ENCODE assay signal across 18 mouse cellular contexts in genomic region chr12:79761217-79761616, GRCm38 (mm10).
DNase-seq lines count a peak whose midpoint lies in the region; ATAC-seq and TF ChIP-seq lines count a peak whose summit lies in the region.
"Had no signal": no experiment of that assay in that cellular context is flagged by ENCODE, and none has a peak within 500 bp of the region (broad histone marks: within the 10 kb centered on the region; RNA-seq: fewer than 3 reads in every experiment).

No protein-coding gene starts in this region.

- H3K36me3 ChIP-seq in heart, postnatal 0 days (replicated peaks; ENCODE audit: control insufficient read depth, insufficient read depth, low read length): no peaks in the 10 kb centered on the region
- H3K36me3 ChIP-seq in lung, postnatal 0 days (ENCODE audit: insufficient read depth, low read length): no peaks in the 10 kb centered on the region
- no peaks in the 10 kb centered on the region for H3K36me3 ChIP-seq in intestine, embryonic 16.5 days (ENCODE audit: control insufficient read depth, insufficient read depth, low read length)
- H3K36me3 ChIP-seq: forebrain, embryonic 15.5 days; hindbrain, embryonic 15.5 days; limb, embryonic 15.5 days; neural tube, embryonic 13.5 days had no signal

- H3K4me3 ChIP-seq in gastrocnemius, adult 2 months: no peak overlapping the region
- no peak overlapping the region for H3K4me3 ChIP-seq in heart, postnatal 0 days (ENCODE audit: low read depth, low read length)
- no peak overlapping the region for H3K4me3 ChIP-seq in lung, postnatal 0 days (ENCODE audit: low read depth, low read length)
- H3K4me3 ChIP-seq in intestine, embryonic 16.5 days (ENCODE audit: low read length): no peak overlapping the region
- H3K4me3 ChIP-seq: forebrain, embryonic 15.5 days; hindbrain, embryonic 15.5 days; limb, embryonic 15.5 days; neural tube, embryonic 13.5 days had no signal

- no peaks in the 10 kb centered on the region for H3K9me3 ChIP-seq in heart, postnatal 0 days (replicated peaks; ENCODE audit: control insufficient read depth, low read length)
- H3K9me3 ChIP-seq in lung, postnatal 0 days (ENCODE audit: low read length): no peaks in the 10 kb centered on the region
- no peaks in the 10 kb centered on the region for H3K9me3 ChIP-seq in intestine, embryonic 16.5 days (ENCODE audit: control insufficient read depth, low read length)
- H3K9me3 ChIP-seq: forebrain, embryonic 15.5 days; hindbrain, embryonic 15.5 days; limb, embryonic 15.5 days; neural tube, embryonic 13.5 days had no signal

- intact Hi-C loops in gastrocnemius, adult 2 months (cut with DNase I): no loop called here
- intact Hi-C loops in heart, postnatal 10 days (cut with DNase I): no loop called here

- no peak overlapping the region for H3K9ac ChIP-seq in heart, postnatal 0 days (replicated peaks; ENCODE audit: low read depth, low read length)
- H3K9ac ChIP-seq in lung, postnatal 0 days (replicated peaks; ENCODE audit: low read depth): no peak overlapping the region
- no peak overlapping the region for H3K9ac ChIP-seq in intestine, embryonic 16.5 days (ENCODE audit: low read depth, low read length)
- H3K9ac ChIP-seq: forebrain, embryonic 15.5 days; hindbrain, embryonic 15.5 days; limb, embryonic 15.5 days; neural tube, embryonic 13.5 days had no signal

- no peak for TF ChIP-seq EP300 in heart, postnatal 0 days (IDR thresholded peaks at IDR 0.05; ENCODE audit: low read depth)
- peak; percentile 53 for TF ChIP-seq EP300 in lung, postnatal 0 days (IDR thresholded peaks at IDR 0.05)

- no peak for ATAC-seq in heart, postnatal 0 days (ENCODE audit: insufficient read depth, low read depth)
- peak; percentile 52; the same call in 1 of the 2 replicates for ATAC-seq in lung, postnatal 0 days
- ATAC-seq in intestine, embryonic 16.5 days: 0 out of 2 replicates have a peak, but pooled peaks have one; percentile 31
- ATAC-seq: forebrain, embryonic 15.5 days had no signal

- DNase-seq in gastrocnemius, adult 2 months: no peak
- DNase-seq in gastrocnemius, postnatal 10 days: no peak
- no peak for DNase-seq in heart, postnatal 0 days (ENCODE audit: low spot score)
- no peak for DNase-seq in heart, postnatal 10 days
- peak; percentile 61 for DNase-seq in lung, postnatal 0 days (ENCODE audit: low spot score)
- DNase-seq in lung, adult 18-20 months: no peak
- DNase-seq in adrenal gland, adult (ENCODE audit: inconsistent age in 2 of 2, low spot score in 1 of 2): no peak
- DNase-seq: adrenal gland, adult 8-10 months; cerebellum, postnatal 14 days; embryo, embryonic 11 days; kidney, adult 9 months; layer of hippocampus, postnatal 36 days; thymus, postnatal 4 days had no signal

- H3K4me2 ChIP-seq in heart, postnatal 0 days (ENCODE audit: low read depth, low read length): no peak overlapping the region
- H3K4me2 ChIP-seq in lung, postnatal 0 days (replicated peaks; ENCODE audit: low read depth, low read length): no peak overlapping the region
- H3K4me2 ChIP-seq in intestine, embryonic 16.5 days (ENCODE audit: low read depth, low read length): no peak overlapping the region
- H3K4me2 ChIP-seq: forebrain, embryonic 15.5 days; hindbrain, embryonic 15.5 days; limb, embryonic 15.5 days; neural tube, embryonic 13.5 days had no signal

- H3K27me3 ChIP-seq in heart, postnatal 0 days (ENCODE audit: control insufficient read depth, insufficient read depth, low read length): no peaks in the 10 kb centered on the region
- H3K27me3 ChIP-seq in lung, postnatal 0 days (replicated peaks; ENCODE audit: insufficient read depth, low read length): no peaks in the 10 kb centered on the region
- no peaks in the 10 kb centered on the region for H3K27me3 ChIP-seq in intestine, embryonic 16.5 days (replicated peaks; ENCODE audit: control insufficient read depth, insufficient read depth, low read length)
- H3K27me3 ChIP-seq: forebrain, embryonic 15.5 days; hindbrain, embryonic 15.5 days; limb, embryonic 15.5 days; neural tube, embryonic 13.5 days had no signal

- H3K4me1 ChIP-seq in heart, postnatal 0 days (ENCODE audit: control insufficient read depth, insufficient read depth): peaks cover 31% of the 10 kb centered on the region
- H3K4me1 ChIP-seq in lung, postnatal 0 days (ENCODE audit: insufficient read depth, low read depth, low read length): peaks cover 9% of the 10 kb centered on the region; the same call in 1 of the 2 replicates
- H3K4me1 ChIP-seq in intestine, embryonic 16.5 days (ENCODE audit: control insufficient read depth, insufficient read depth, low read length): peaks cover 22% of the 10 kb centered on the region
- H3K4me1 ChIP-seq: forebrain, embryonic 15.5 days had no signal

- TF ChIP-seq CTCF in gastrocnemius, adult 2 months (IDR thresholded peaks at IDR 0.05): no peak
- TF ChIP-seq CTCF in heart, postnatal 0 days (IDR thresholded peaks at IDR 0.05; ENCODE audit: low read depth): no peak
- TF ChIP-seq CTCF in lung, postnatal 0 days (IDR thresholded peaks at IDR 0.05): no peak

- WGBS in heart, postnatal 0 days: 63% methylated on average over 2 of the region's 2 CpGs
- 55% methylated on average over 2 of the region's 2 CpGs for WGBS in lung, postnatal 0 days
- WGBS in intestine, embryonic 16.5 days: 86% methylated on average over 2 of the region's 2 CpGs

- peak overlapping the region; percentile 84 for H3K27ac ChIP-seq in gastrocnemius, adult 2 months
- H3K27ac ChIP-seq in heart, postnatal 0 days (ENCODE audit: low read depth): peak overlapping the region; percentile 8; the same call in 1 of the 2 replicates
- H3K27ac ChIP-seq in lung, postnatal 0 days (ENCODE audit: low read length): peak overlapping the region; percentile 64; the same call in 1 of the 2 replicates
- no peak overlapping the region for H3K27ac ChIP-seq in intestine, embryonic 16.5 days (ENCODE audit: low read length)
- H3K27ac ChIP-seq: forebrain, embryonic 15.5 days; hindbrain, embryonic 15.5 days; limb, embryonic 15.5 days; neural tube, embryonic 13.5 days had no signal
